Mouse (Mus musculus): Measurements from ENCODE around the gene Acp1.

DNA sequence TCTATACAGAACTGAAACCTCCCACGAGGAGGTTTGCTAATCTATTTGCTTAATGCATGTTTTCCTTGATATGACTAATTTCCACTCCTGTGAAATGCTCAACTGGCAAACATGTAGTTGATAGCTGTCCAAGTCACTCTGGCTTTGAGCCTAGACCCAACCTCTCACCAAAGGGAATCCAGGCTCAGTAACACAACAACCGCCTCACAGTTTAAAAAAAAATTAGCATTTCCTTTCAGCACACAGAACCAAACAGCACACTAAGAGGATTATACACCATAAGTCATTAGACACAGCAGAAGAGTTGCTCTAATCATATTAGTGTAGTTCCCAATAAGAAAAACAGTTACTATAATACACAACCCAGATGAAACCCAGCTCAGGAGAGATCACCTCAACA lies 60.5 kb downstream of the Acp1 start:
- TF ChIP-seq CTCF (IDR thresholded peaks at IDR 0.05; ENCODE audit: control insufficient read depth, insufficient read depth, low read length) (no peak), POLR2A (IDR thresholded peaks at IDR 0.05; ENCODE audit: borderline replicate concordance, control insufficient read depth, low read depth, low read length) (no peak)
